Mouse (Mus musculus): ENCODE measurements around the gene Pcnx2.

DNA sequence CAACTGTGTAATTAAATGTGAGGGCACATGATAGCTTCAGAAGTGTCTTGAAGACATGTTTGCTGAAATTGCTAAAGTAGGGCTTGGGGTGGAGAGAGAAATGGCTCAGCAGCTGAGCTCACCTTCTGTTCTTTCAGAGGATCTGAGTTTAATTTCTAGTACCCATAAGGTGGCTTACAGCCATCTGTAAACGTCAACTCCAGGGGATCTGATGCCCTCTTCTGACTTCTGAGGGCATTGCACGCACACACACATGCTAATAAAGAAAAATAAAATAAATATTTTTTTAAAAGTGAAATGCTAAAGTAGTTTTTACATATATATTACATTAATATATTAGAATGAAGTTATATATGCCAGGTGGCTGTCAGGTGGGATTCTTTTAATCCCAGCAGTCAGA is 3.0 kb upstream of the Pcnx2 start:
- TF ChIP-seq CTCF (IDR thresholded peaks at IDR 0.05; ENCODE audit: extremely low read depth, insufficient read depth, low read length) (0 out of 2 replicates have a peak, but pooled peaks have one; percentile 27), POLR2A (IDR thresholded peaks at IDR 0.05; ENCODE audit: extremely low read depth, insufficient read depth, low read length) (no peak)
